Mouse (Mus musculus) kidney, embryonic 16.5 days (tissue): ENCODE results near the gene Ces1c. TPM values are rescaled to one million over a fixed set of nuclear protein-coding genes. Genes with fewer than 3 reads are reported as not detected.
A peak's percentile ranks its signal among the peaks of the same experiment; 100 is the strongest.

Experiments
- ATAC-seq: fragments of 200-750 bp; cut with Nextera tagmentation; 2 replicates; pipeline ENCODE4 v1.8.0; 2017; ENCODE audit warnings: moderate TSS enrichment; ENCODE audit not compliant: low FRiP score, low TSS enrichment
- H3K27ac ChIP-seq: fragments of 300-500 bp; sonication (generic); 2 replicates; pipeline ENCODE4 v1.5.1; 2014; ENCODE audit warnings: low read length
- H3K27me3 ChIP-seq: fragments of 300-500 bp; sonication (generic); 2 replicates; pipeline ENCODE4 v1.6.1; 2014; ENCODE audit warnings: low read length, control low read depth, mixed read lengths; ENCODE audit not compliant: insufficient read depth
- H3K36me3 ChIP-seq: fragments of 300-500 bp; sonication (generic); 2 replicates; pipeline ENCODE4 v1.6.1; 2014; ENCODE audit warnings: low read length, control low read depth, mixed read lengths; ENCODE audit not compliant: insufficient read depth
- H3K4me1 ChIP-seq: fragments of 300-500 bp; sonication (generic); 2 replicates; pipeline ENCODE4 v1.6.1; 2014; ENCODE audit warnings: low read length, control low read depth, mixed read lengths; ENCODE audit not compliant: insufficient read depth
- H3K4me2 ChIP-seq: fragments of 300-500 bp; sonication (generic); replicated peaks from 2 replicates; pipeline ENCODE4 v1.6.1; 2014; ENCODE audit warnings: low read depth, low read length
- H3K4me3 ChIP-seq: fragments of 300-500 bp; sonication (generic); 2 replicates; pipeline ENCODE4 v1.5.1; 2014; ENCODE audit warnings: mild to moderate bottlenecking, low read length
- H3K9ac ChIP-seq: fragments of 300-500 bp; sonication (generic); replicated peaks from 2 replicates; pipeline ENCODE4 v1.6.1; 2014; ENCODE audit warnings: low read length
- H3K9me3 ChIP-seq: fragments of 300-500 bp; sonication (generic); 2 replicates; pipeline ENCODE4 v1.6.1; 2016; ENCODE audit warnings: low read length, control low read depth
- WGBS: fragments of 180-500 bp; shearing (Covaris S2); extraction: QIAGEN DNeasy Blood & Tissue Kit; methylation state at CpG from one replicate; pipeline ENCODE4 v1.1.7; 2014; 5-methylcytosine and 5-hydroxymethylcytosine counted together
- polyA plus RNA-seq: library from polyadenylated mRNA; unstranded; fragments of >200 nt; fragmentation: Nextera tagmentation; extraction: Ambion mirVana; gene quantifications from 2 replicates; pipeline ENCODE4 v1.2.1, GENCODE M21; 2015

Ces1c gene
- polyA plus RNA-seq, 1 experiment from 2014 or later = 0.09 TPM

DNA sequence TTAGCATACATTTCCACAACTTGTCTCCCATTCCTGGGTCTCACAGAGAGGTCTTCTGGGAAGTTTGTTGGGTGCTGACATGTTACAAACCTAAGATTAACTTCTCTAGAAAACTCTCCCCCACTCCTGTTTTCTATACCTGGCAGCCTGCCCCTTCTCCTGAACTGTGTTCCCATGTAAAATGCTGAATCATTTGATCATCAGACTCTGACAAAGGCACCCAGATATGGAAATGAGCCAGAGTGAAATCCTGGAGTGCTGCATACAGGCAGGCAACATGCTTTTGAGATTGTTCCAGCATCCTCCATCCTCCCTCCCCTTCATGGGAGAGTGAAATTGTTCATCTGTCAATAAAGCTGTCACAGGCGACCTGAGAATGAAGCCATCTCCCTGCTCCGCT lies 4.6 kb downstream of the Ces1c start:
- Histone ChIP-seq H3K4me2 (no peak overlapping the region), H3K9ac (no peak overlapping the region), H3K27ac (no peak overlapping the region), H3K36me3 (no peaks in the 10 kb centered on the region), H3K4me1 (no peaks in the 10 kb centered on the region), H3K4me3 (no peak overlapping the region), H3K27me3 (no peaks in the 10 kb centered on the region), H3K9me3 (no peaks in the 10 kb centered on the region)
- no peak for ATAC-seq
- 67% methylated on average over 2 of the region's 2 CpGs for WGBS

- Histone ChIP-seq H3K27me3 (no peaks in the 10 kb centered on the region), H3K9ac (no peak overlapping the region), H3K9me3 (no peaks in the 10 kb centered on the region), H3K4me3 (no peak overlapping the region), H3K4me1 (no peaks in the 10 kb centered on the region), H3K36me3 (no peaks in the 10 kb centered on the region), H3K4me2 (no peak overlapping the region), H3K27ac (no peak overlapping the region)
- no peak for ATAC-seq
- WGBS = 85% methylated on average over 1 of the region's 1 CpGs
These were observed 9.1 kb downstream of the Ces1c start for GRCm38 (mm10) chr8:93122005-93122404.

DNA sequence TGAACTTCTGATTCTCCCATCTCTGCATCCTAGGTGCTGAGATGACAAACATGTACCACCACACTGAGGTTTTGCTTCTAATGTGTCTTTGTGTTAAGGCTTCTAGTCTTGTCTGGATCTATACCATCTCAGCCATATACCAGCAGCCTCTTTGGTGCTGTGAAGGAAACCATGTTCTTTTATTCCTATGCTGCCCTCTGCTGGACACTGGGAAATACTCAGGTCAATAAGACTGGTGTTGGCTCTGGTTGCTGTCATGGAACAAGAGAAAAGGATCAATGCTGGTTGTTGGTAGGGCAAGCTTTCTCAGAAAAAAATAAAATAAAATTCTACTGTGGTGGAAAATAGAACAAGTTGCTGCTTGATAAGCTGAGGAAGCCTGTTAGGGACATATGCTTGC lies 35.7 kb downstream of the Ces1c start:
- H3K36me3 ChIP-seq = no peaks in the 10 kb centered on the region
- 0 out of 2 replicates have a peak, but pooled peaks have one; percentile 39 for ATAC-seq
- H3K4me3 ChIP-seq = no peak overlapping the region

DNA sequence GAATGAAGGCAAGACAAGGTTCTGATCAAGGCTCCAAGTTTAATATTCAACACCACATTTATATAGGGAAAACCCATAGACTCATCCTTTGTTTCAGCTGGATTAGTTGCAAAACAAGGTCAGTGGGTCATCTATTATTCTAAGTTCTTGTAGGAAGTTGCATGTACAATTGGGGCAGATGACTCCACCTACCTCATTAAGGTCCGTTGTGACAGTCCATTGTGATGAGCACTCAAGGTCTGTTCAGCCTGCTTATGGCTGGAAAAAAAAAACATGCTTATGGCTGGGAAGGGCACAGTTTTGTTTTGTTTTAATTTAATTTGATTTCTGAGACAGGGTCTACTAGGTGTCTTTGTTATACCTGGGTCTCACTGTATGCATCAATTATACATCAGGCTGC lies 39.8 kb downstream of the Ces1c start:
- Histone ChIP-seq H3K27ac (no peak overlapping the region), H3K9me3 (no peaks in the 10 kb centered on the region), H3K4me1 (no peaks in the 10 kb centered on the region), H3K27me3 (no peaks in the 10 kb centered on the region), H3K36me3 (no peaks in the 10 kb centered on the region), H3K4me2 (no peak overlapping the region), H3K9ac (no peak overlapping the region), H3K4me3 (no peak overlapping the region)
- ATAC-seq = no peak
- 68% methylated on average over 1 of the region's 1 CpGs for WGBS

More for the DNA sequence above, 35.7 kb downstream of the Ces1c start:
- H3K4me2 ChIP-seq = no peak overlapping the region
- no peaks in the 10 kb centered on the region for H3K4me1 ChIP-seq
- H3K9ac ChIP-seq = no peak overlapping the region
- H3K9me3 ChIP-seq = no peaks in the 10 kb centered on the region
- no peaks in the 10 kb centered on the region for H3K27me3 ChIP-seq
- H3K27ac ChIP-seq = no peak overlapping the region

DNA sequence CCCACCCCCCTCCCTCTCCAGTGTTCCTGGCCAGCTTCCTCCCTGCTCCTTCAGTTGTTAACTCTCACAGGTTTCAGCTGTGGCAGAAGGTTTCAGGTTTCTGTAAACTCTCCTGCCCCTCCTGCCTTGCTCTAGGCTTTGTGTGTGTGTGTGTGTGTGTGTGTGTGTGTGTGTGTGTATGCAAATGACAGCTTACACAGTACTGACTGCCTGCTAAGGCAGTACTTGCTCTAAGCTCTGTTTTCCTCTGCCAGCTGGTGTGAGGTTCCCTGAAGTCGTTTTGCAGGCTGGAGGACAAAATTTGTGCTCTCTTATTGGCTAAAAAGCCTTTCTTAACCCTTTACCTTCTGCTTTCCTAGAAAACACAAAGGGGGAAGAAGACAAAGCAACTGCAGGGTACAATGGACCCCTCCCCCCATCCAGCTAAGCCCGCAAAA lies 42.4 kb downstream of the Ces1c start:
- Histone ChIP-seq H3K27me3 (no peaks in the 10 kb centered on the region), H3K4me2 (peak overlapping the region; percentile 21; the same call in 1 of the 2 replicates), H3K9ac (no peak overlapping the region), H3K27ac (no peak overlapping the region), H3K9me3 (no peaks in the 10 kb centered on the region), H3K36me3 (no peaks in the 10 kb centered on the region), H3K4me1 (no peaks in the 10 kb centered on the region), H3K4me3 (no peak overlapping the region)
- peak; percentile 95 for ATAC-seq
- 0% methylated on average over 2 of the region's 2 CpGs for WGBS

DNA sequence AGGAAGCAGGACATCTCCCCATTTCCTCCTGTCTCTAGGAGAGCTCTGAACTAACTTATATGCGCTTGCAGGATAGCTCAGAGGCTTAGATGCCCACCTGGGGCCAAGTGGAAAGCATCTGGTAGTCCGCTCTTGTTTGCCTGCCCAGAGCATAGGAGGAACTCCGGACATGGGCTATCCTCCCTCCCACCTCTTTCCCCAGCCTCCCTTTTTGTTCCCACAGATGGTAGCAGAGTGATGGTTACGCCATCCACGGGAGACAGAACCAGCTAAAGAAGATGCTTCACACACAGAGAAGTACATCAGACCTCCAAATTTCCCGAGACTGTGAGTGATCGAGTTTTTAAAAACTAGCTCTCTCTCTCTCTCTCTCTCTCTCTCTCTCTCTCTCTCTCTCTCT lies 42.9 kb downstream of the Ces1c start:
- Histone ChIP-seq H3K9ac (no peak overlapping the region), H3K36me3 (no peaks in the 10 kb centered on the region), H3K27ac (no peak overlapping the region), H3K4me3 (no peak overlapping the region), H3K9me3 (no peaks in the 10 kb centered on the region), H3K4me2 (peak overlapping the region; percentile 21), H3K4me1 (no peaks in the 10 kb centered on the region), H3K27me3 (no peaks in the 10 kb centered on the region)
- WGBS = 19% methylated on average over 7 of the region's 7 CpGs
- peak; percentile 67 for ATAC-seq

DNA sequence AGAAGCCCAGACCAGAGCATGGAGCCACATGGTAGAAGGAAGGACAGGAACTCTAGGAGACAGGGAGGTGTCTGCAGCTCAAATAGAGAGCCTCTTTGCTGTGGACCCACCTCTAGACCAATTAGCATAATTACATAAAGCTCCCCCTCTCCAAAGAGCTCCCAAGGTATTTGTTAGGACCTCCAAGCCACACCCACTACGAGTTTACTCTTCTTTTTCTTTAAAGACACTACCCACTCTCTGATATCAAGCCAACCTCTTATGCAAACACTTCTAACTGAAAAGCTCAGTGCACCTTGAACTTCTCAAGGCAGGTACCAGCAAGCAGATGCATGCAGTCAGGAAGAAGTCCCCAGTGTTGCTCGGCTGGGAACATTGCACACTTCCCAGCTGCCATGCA lies 51.2 kb downstream of the Ces1c start, which contains the start of gene Ces1b:
Ces1b (minus strand) TSS at position 131 of the 400 bp plus-strand sequence.
- H3K4me1 ChIP-seq = no peaks in the 10 kb centered on the region
- H3K9ac ChIP-seq = no peak within 1 kb of the TSS
- no peak within 1 kb of the TSS for H3K27ac ChIP-seq
- H3K36me3 ChIP-seq = no peaks in the 10 kb centered on the region
- no peak for ATAC-seq
- 65% methylated on average over 2 of the region's 2 CpGs for WGBS
- no peaks in the 10 kb centered on the region for H3K9me3 ChIP-seq
- H3K4me3 ChIP-seq = no peak within 1 kb of the TSS
- H3K4me2 ChIP-seq = no peak within 1 kb of the TSS
- no peaks in the 10 kb centered on the region for H3K27me3 ChIP-seq

GRCm38 (mm10) chr8:93075251-93075650 lies 55.8 kb downstream of the Ces1c start:
- Histone ChIP-seq H3K36me3 (no peaks in the 10 kb centered on the region), H3K4me1 (no peaks in the 10 kb centered on the region), H3K4me3 (no peak overlapping the region), H3K9me3 (no peaks in the 10 kb centered on the region), H3K4me2 (no peak overlapping the region), H3K27ac (no peak overlapping the region), H3K9ac (no peak overlapping the region), H3K27me3 (no peaks in the 10 kb centered on the region)
- 87% methylated on average over 4 of the region's 4 CpGs for WGBS
- ATAC-seq = no peak

- Histone ChIP-seq H3K4me3 (no peak overlapping the region), H3K9ac (no peak overlapping the region), H3K27ac (no peak overlapping the region), H3K36me3 (no peaks in the 10 kb centered on the region), H3K4me2 (no peak overlapping the region), H3K27me3 (no peaks in the 10 kb centered on the region), H3K9me3 (no peaks in the 10 kb centered on the region), H3K4me1 (no peaks in the 10 kb centered on the region)
- ATAC-seq = no peak
- WGBS = 55% methylated on average over 3 of the region's 3 CpGs
These were observed 67.5 kb downstream of the Ces1c start for GRCm38 (mm10) chr8:93063416-93064117.

- no peaks in the 10 kb centered on the region for H3K4me1 ChIP-seq
- ATAC-seq = no peak
- H3K4me2 ChIP-seq = no peak overlapping the region
- H3K9ac ChIP-seq = no peak overlapping the region
- H3K27me3 ChIP-seq = no peaks in the 10 kb centered on the region
- no peak overlapping the region for H3K27ac ChIP-seq
- no peak overlapping the region for H3K4me3 ChIP-seq
- H3K9me3 ChIP-seq = no peaks in the 10 kb centered on the region
- no peaks in the 10 kb centered on the region for H3K36me3 ChIP-seq
- 16% methylated on average over 2 of the region's 2 CpGs for WGBS
These were observed 71.9 kb downstream of the Ces1c start for GRCm38 (mm10) chr8:93059185-93059584.
